Mouse (Mus musculus) small intestine, adult 10 weeks (tissue): ENCODE results near the gene Rab26. TPM values are rescaled to one million over a fixed set of nuclear protein-coding genes. Genes with fewer than 3 reads are reported as not detected.

Experiments used
- polyA plus RNA-seq: library from polyadenylated mRNA; stranded (reverse); fragments of 350-450 nt; fragmentation: Illumina TruSeq; extraction: RNeasy Lipid Tissue Mini Kit (QIAGEN cat#74804); gene quantifications from one replicate; pipeline ENCODE4 v1.2.3, GENCODE M21; 2014; ENCODE audit warnings: low replicate concordance

Gene Rab26
- polyA plus RNA-seq, result not detected

DNA sequence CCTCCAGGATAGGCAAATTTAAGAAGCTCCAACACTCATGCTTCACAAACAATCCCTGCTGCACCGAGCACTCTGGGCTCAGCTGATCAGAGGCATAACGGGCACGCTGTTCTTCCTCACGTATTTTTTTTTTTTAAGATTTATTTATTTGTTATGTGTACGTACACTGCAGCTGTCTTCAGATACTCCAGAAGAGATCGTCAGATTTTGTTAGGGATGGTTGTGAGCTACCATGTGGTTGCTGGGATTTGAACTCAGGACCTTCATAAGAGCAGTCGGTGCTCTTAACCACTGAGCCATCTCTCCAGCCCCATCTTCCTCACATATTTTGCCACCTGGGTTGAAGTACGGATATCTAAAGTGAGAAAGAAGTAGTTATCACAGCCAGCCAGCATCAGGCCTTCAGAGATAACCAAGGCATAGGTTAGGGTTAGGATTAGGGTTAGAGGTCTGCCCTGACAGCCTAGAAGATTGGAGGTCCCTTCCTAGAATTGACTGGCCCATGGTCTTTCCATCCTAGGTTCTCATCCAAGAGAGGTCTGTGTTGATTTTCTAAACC is at the start of gene Rab26:
Gene Rab26, minus strand, starts transcription at position 51 of the 559 bp plus-strand sequence.

DNA sequence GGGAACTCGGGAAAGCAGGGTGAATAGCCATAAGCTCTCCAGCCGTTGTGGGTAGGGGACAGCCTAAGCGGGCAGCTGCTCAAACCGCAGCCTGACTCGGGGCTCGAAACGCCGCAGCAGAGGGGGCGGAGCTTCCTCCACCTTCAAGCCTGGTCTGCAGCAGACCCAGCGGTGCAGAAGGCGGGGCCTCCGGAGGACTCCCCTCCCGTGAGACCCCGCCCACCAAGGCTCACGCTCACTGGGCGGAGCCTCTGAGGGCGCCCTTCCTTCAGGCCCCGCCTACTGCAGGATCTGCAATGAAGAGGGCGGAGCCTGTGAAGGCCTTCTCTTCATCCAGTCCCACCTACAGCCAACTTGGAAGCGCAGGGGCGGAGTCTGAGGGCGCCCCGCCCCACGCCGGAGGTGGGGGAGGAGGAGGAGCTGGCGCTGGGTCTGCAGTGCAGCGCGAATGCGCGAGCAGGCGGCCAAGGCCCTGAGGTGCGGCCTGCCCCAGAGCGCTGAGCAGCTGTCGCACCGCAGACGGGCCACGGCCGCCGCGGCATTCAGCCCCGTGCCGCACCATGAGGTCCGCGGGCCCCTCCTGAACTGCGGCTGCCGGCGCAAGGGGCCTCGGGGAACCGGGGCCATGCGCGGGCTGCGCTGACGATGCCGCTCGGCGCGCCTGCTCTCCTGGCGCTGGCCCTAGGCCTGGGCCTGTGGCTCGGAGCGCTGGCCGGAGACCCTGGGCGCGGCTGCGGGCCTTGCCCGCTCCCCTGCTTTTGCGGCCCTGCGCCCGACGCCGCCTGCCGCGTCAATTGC is 15.8 kb upstream of the Rab26 start, which contains the start of gene Pkd1:
Gene Pkd1, plus strand, starts transcription at position 217 of the 798 bp plus-strand sequence.

DNA sequence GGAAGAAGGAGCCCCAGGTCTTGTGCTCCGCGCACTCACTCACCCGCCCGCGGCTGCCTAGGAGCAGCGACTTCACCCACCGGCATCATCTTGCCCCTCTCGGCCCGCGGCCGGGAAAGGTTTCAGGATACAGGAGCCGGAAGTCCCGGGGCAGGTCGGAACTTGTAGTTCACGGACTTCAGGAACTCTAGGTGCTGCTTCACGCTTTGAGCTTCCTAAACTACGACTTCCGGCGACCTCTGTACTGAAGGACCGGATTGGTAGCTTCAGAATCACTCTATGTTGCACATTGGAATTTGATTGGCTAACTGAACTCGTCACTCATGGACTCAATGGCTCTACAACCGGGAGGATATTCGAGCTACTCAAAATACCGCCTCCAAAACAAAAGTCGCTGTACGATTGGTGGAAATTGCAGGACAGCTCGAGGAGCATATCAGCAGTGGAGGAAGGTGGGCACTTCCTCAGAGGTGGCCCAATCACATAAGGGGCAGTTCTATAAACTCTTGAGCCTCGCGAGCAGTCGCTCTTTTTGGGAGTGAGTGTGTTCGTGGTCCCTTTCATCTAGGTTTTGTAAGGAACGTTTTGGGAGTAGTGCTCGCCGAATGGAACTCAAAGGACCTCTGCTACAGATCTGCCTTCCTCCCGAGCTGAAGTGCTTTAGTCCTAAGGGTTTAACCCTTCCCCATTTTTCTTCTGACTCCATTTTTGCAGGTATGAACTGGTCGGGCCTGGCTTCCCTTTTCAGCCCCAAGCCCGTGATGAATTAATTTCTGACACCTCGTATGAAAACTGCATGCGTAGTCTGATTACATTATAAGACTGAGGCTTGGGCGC is 6.1 kb downstream of the Rab26 start, which contains the start of gene Traf7:
Gene Traf7, minus strand, starts transcription at position 216 of the 837 bp plus-strand sequence.

DNA sequence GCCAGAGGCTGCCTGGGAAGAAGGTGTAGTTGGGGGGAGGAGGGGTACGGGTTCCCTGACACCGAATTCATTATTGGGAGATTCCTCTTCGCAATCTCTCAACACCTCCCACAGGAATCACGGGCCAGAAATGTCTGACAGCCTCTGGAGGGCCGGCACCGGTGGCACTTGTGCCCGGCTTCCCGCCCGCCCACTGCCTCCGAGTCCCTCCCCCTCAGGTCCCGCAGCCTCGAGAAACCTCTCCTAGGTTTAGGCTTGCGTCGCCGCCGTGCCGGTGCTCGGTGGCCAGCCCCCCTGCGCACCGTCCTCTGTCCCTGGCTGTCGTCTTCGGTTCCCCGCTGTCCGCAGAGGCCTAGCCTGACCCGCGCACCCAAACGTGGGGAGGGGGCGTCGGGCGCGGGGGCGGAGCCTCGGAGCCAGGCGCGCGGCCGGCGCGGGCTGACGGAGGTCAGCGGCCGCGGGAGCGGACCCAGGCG is 45.8 kb downstream of the Rab26 start, which contains the start of gene Caskin1:
Gene Caskin1, plus strand, starts transcription at position 416 of the 476 bp plus-strand sequence.

DNA sequence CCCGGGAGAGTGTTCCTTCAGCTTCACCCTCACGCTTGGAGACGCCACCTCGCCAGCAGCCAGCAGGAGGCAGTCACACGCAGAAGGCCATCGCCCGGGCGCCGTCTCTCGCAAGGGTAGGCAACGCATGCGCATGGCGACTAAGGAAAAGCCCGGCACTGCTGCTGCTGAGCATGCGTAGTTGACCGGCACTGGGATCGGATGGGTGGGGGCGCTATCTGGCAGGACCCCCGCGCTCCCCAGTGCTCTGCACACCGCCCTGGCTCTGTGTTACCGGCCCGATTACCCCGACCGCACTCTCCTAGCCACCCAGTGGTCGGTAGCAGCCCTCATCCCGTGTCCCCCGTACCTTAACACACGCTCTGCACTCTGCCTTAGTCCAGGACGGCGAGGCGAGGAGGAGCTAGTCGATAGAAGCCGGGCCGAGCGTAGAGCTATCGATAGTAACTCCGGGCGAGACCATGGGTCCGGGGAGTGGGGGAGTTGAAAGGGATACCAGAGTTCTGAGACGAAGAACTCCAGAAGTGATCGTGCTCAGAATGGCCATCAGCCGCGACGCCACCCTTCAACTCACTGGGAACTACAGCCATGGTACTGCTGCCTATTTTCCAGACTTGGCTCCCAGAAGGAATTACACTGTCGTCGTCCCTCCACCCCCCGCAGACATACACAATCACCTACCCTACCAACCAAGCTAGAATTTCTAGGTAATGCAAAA is 55.2 kb downstream of the Rab26 start, which contains the start of gene Mlst8:
Gene Mlst8, minus strand, starts transcription at position 416 of the 718 bp plus-strand sequence.

Other genes with a start within 250 kb of the Rab26 start
- not detected for gene Abca17, start 183.1 kb downstream of the Rab26 start, polyA plus RNA-seq
- gene Abca3, start 182.3 kb downstream of the Rab26 start, polyA plus RNA-seq, result 1.4 TPM
- 70.5 TPM for gene Rnps1, start 119.6 kb downstream of the Rab26 start, polyA plus RNA-seq
- 15.5 TPM for gene Eci1, start 107.6 kb downstream of the Rab26 start, polyA plus RNA-seq
- not detected for gene Dnase1l2, start 91.1 kb downstream of the Rab26 start, polyA plus RNA-seq
- gene E4f1, start 63.9 kb downstream of the Rab26 start, polyA plus RNA-seq, result 0.67 TPM
- gene Pgp, start 63.8 kb downstream of the Rab26 start, polyA plus RNA-seq, result 39.1 TPM
- gene Bricd5, start 60.3 kb downstream of the Rab26 start, polyA plus RNA-seq, result not detected
- 3.2 TPM for gene Mlst8, start 55.1 kb downstream of the Rab26 start, polyA plus RNA-seq
- gene Caskin1, start 45.6 kb downstream of the Rab26 start, polyA plus RNA-seq, result not detected
- 3.7 TPM for gene Traf7, start 6.3 kb downstream of the Rab26 start, polyA plus RNA-seq
- 0.93 TPM for gene Pkd1, start 15.6 kb upstream of the Rab26 start, polyA plus RNA-seq
- 3.3 TPM for gene Tsc2, start 98.4 kb upstream of the Rab26 start, polyA plus RNA-seq
- gene Nthl1, start 98.5 kb upstream of the Rab26 start, polyA plus RNA-seq, result not detected
- gene Slc9a3r2, start 116.1 kb upstream of the Rab26 start, polyA plus RNA-seq, result 3.3 TPM
- not detected for gene Npw, start 124.2 kb upstream of the Rab26 start, polyA plus RNA-seq
- 1.8 TPM for gene Zfp598, start 135.5 kb upstream of the Rab26 start, polyA plus RNA-seq
- 0.37 TPM for gene Syngr3, start 155.7 kb upstream of the Rab26 start, polyA plus RNA-seq
- 6.1 TPM for gene Gfer, start 161.9 kb upstream of the Rab26 start, polyA plus RNA-seq
- gene Noxo1, start 162.0 kb upstream of the Rab26 start, polyA plus RNA-seq, result 3.7 TPM
- not detected for gene Tbl3, start 173.4 kb upstream of the Rab26 start, polyA plus RNA-seq
- gene Rnf151, start 183.9 kb upstream of the Rab26 start, polyA plus RNA-seq, result not detected
- gene Rps2, start 183.9 kb upstream of the Rab26 start, polyA plus RNA-seq, result 275 TPM
- 66.2 TPM for gene Ndufb10, start 190.3 kb upstream of the Rab26 start, polyA plus RNA-seq
- gene Rpl3l, start 193.6 kb upstream of the Rab26 start, polyA plus RNA-seq, result not detected
- gene Msrb1, start 202.4 kb upstream of the Rab26 start, polyA plus RNA-seq, result 2.0 TPM
- not detected for gene Hs3st6, start 218.8 kb upstream of the Rab26 start, polyA plus RNA-seq